Mouse (Mus musculus) erythroblast, embryonic 14.5 days (primary cell): ENCODE measurements at regions not wholly inside any gene's neighbourhood (a gene's known extent, or its start where the extent isn't known, plus 50 kb on each side); places are given as distances from the start of the nearest gene placed in this dataset.

Source experiments
- GATA1 ChIP-seq: IDR thresholded peaks from 2 replicates; pipeline ENCODE4 v1.6.1; 2012; ENCODE audit warnings: low read length, inconsistent platforms, mixed read lengths
- TAL1 ChIP-seq: IDR thresholded peaks from 3 replicates; pipeline ENCODE4 v1.6.1; 2012; ENCODE audit warnings: low read length, inconsistent platforms, mixed read lengths

- no peak for TF ChIP-seq TAL1
- TF ChIP-seq GATA1: no peak
Measured at GRCm38 (mm10) chr1:157036779-157037178, 71.7 kb downstream of the Tex35 start.
